Comparison of ENCODE assay signal across 9 mouse cellular contexts in genomic region chr9:7554382-7554781, GRCm38 (mm10). TPM values are rescaled to one million over a fixed set of nuclear protein-coding genes. Genes with fewer than 3 reads are reported as not detected.
DNase-seq lines count a peak whose midpoint lies in the region; ATAC-seq and TF ChIP-seq lines count a peak whose summit lies in the region.
"Had no signal": no experiment of that assay in that cellular context is flagged by ENCODE, and none has a peak within 500 bp of the region (broad histone marks: within the 10 kb centered on the region; RNA-seq: fewer than 3 reads in every experiment).

No protein-coding gene starts in this region.

- DNase-seq in gastrocnemius, adult 18-20 months (ENCODE audit: low spot score) = peak; percentile 43
- DNase-seq in gastrocnemius, postnatal 4 days (ENCODE audit: low spot score in 2 of 2) = no peak
- no peak for DNase-seq in midbrain, postnatal 0 days (ENCODE audit: low spot score)
- DNase-seq in adrenal gland, postnatal 36 days = peak; percentile 38 to 49
- DNase-seq in lung, postnatal 25 days (ENCODE audit: low spot score) = peak; percentile 18
- no peak for DNase-seq in frontal cortex, postnatal 14 days (ENCODE audit: low spot score in 2 of 2)
- no peak for DNase-seq in layer of hippocampus, postnatal 36 days

- TF ChIP-seq CTCF in midbrain, postnatal 0 days (IDR thresholded peaks at IDR 0.05) = peak; percentile 44

- no peak for ATAC-seq in midbrain, postnatal 0 days (ENCODE audit: low FRiP score)
- no peak for ATAC-seq in midbrain, embryonic 13.5 days

- 46% methylated on average over 3 of the region's 3 CpGs for WGBS in midbrain, postnatal 0 days
- 49% methylated on average over 3 of the region's 3 CpGs for WGBS in midbrain, embryonic 13.5 days

- no peak overlapping the region for H3K9ac ChIP-seq in midbrain, postnatal 0 days (replicated peaks; ENCODE audit: low read length, poor library complexity, severe bottlenecking)
- H3K9ac ChIP-seq in midbrain, embryonic 13.5 days (replicated peaks) = no peak overlapping the region

- no peaks in the 10 kb centered on the region for H3K4me1 ChIP-seq in midbrain, postnatal 0 days (ENCODE audit: insufficient read depth, low read length)
- no peaks in the 10 kb centered on the region for H3K4me1 ChIP-seq in midbrain, embryonic 13.5 days (replicated peaks)

- H3K27ac ChIP-seq in midbrain, postnatal 0 days (ENCODE audit: low read depth, low read length) = no peak overlapping the region
- H3K27ac ChIP-seq in midbrain, embryonic 13.5 days = no peak overlapping the region

- no peaks in the 10 kb centered on the region for H3K36me3 ChIP-seq in midbrain, postnatal 0 days (ENCODE audit: insufficient read depth, low read length)
- no peaks in the 10 kb centered on the region for H3K36me3 ChIP-seq in midbrain, embryonic 13.5 days

- H3K9me3 ChIP-seq in midbrain, postnatal 0 days (ENCODE audit: low read length) = no peaks in the 10 kb centered on the region
- no peaks in the 10 kb centered on the region for H3K9me3 ChIP-seq in midbrain, embryonic 13.5 days

- no peak overlapping the region for H3K4me2 ChIP-seq in midbrain, postnatal 0 days (ENCODE audit: low read depth, low read length, poor library complexity, severe bottlenecking)
- no peak overlapping the region for H3K4me2 ChIP-seq in midbrain, embryonic 13.5 days (replicated peaks)

- H3K4me3 ChIP-seq in midbrain, postnatal 0 days (ENCODE audit: low read depth, low read length) = no peak overlapping the region
- no peak overlapping the region for H3K4me3 ChIP-seq in midbrain, embryonic 13.5 days (replicated peaks)

- no peaks in the 10 kb centered on the region for H3K27me3 ChIP-seq in midbrain, postnatal 0 days (ENCODE audit: insufficient read depth, low read length)
- H3K27me3 ChIP-seq in midbrain, embryonic 13.5 days = no peaks in the 10 kb centered on the region

RNA-seq across cellular contexts. Expression of gene Mmp8, which starts 3.9 kb away (rescaled TPM):
- total RNA-seq in gastrocnemius, adult 18-20 months (2021) = not detected
- total RNA-seq in gastrocnemius, postnatal 4 days (2021) = under 1 TPM; 0.15 to 0.29 TPM
- total RNA-seq in midbrain, postnatal 0 days (2014; rRNA removed) = not detected in 2 replicates
- polyA plus RNA-seq in midbrain, postnatal 0 days (2015; fragmentation: Nextera tagmentation; extraction: Ambion mirVana) = 0.13 TPM in 1 of 2 replicates, not detected in the other
- polyA plus RNA-seq in midbrain, embryonic 13.5 days (2015; fragmentation: Nextera tagmentation; extraction: Ambion mirVana) = 0.07 and 0.13 TPM in 2 replicates
- total RNA-seq in adrenal gland, postnatal 36 days (2021) = under 1 TPM; 0.17 to 0.20 TPM
- total RNA-seq in layer of hippocampus, postnatal 36 days (2021) = not detected

RNA-seq across cellular contexts. Expression of gene Mmp27, which starts 16.8 kb away (rescaled TPM):
- under 1 TPM in 1 of 2 experiments, not detected in 1; 0.23 TPM for total RNA-seq in gastrocnemius, adult 18-20 months (2021)
- not detected for total RNA-seq in gastrocnemius, postnatal 4 days (2021)
- total RNA-seq in midbrain, postnatal 0 days (2014; rRNA removed) = not detected in 2 replicates
- not detected in 2 replicates for polyA plus RNA-seq in midbrain, postnatal 0 days (2015; fragmentation: Nextera tagmentation; extraction: Ambion mirVana)
- polyA plus RNA-seq in midbrain, embryonic 13.5 days (2015; fragmentation: Nextera tagmentation; extraction: Ambion mirVana) = not detected in 2 replicates
- 1 to 10 TPM in 1 of 2 experiments, under 1 TPM in 1; 0.73 to 7.5 TPM for total RNA-seq in adrenal gland, postnatal 36 days (2021)
- total RNA-seq in layer of hippocampus, postnatal 36 days (2021) = not detected
- polyA plus RNA-seq: lung, embryonic 16.5 days had no signal

RNA-seq across cellular contexts. Expression of gene Mmp10, which starts 52.2 kb away (rescaled TPM):
- total RNA-seq in gastrocnemius, adult 18-20 months (2021) = not detected
- not detected for total RNA-seq in gastrocnemius, postnatal 4 days (2021)
- total RNA-seq in midbrain, postnatal 0 days (2014; rRNA removed) = not detected in 2 replicates
- not detected in 2 replicates for polyA plus RNA-seq in midbrain, postnatal 0 days (2015; fragmentation: Nextera tagmentation; extraction: Ambion mirVana)
- not detected in 2 replicates for polyA plus RNA-seq in midbrain, embryonic 13.5 days (2015; fragmentation: Nextera tagmentation; extraction: Ambion mirVana)
- not detected for total RNA-seq in adrenal gland, postnatal 36 days (2021)
- not detected for total RNA-seq in layer of hippocampus, postnatal 36 days (2021)
- polyA plus RNA-seq: lung, embryonic 16.5 days had no signal

Comparison
In these comparisons a context has a peak if more than half of its experiments do, and no peak if none do; other contexts are left out.
1. DNase-seq: peak in gastrocnemius, adult 18-20 months (single experiment), adrenal gland, postnatal 36 days (2 of 2) and lung, postnatal 25 days (single experiment); none in gastrocnemius, postnatal 4 days (0 of 2), midbrain, postnatal 0 days (single experiment), frontal cortex, postnatal 14 days (0 of 2) and layer of hippocampus, postnatal 36 days (0 of 2).